Mouse (Mus musculus) adrenal gland, adult 8-10 months (tissue): Measurements from ENCODE around the gene Tbc1d2. TPM values are rescaled to one million over a fixed set of nuclear protein-coding genes. Genes with fewer than 3 reads are reported as not detected.
"Not testable (repeated sequence)": the region's sequence is repeated elsewhere in the genome, so short reads cannot be mapped to it uniquely, and the experiment has no call there.

Experiments used
- DNase-seq: peaks from one replicate; pipeline ENCODE4 v3.0.0; 2022
- total RNA-seq, 4 experiments: library from RNA; stranded (reverse); gene quantifications; 2 replicates each; pipeline ENCODE4 v1.2.4; 2022

Gene Tbc1d2
- total RNA-seq, 4 experiments from 2014 or later: 2.6 to 10.5 (median 7.0) TPM

GRCm38 (mm10) chr4:46578228-46578627 lies 71.8 kb downstream of the Tbc1d2 start:
- no peak for DNase-seq

DNA sequence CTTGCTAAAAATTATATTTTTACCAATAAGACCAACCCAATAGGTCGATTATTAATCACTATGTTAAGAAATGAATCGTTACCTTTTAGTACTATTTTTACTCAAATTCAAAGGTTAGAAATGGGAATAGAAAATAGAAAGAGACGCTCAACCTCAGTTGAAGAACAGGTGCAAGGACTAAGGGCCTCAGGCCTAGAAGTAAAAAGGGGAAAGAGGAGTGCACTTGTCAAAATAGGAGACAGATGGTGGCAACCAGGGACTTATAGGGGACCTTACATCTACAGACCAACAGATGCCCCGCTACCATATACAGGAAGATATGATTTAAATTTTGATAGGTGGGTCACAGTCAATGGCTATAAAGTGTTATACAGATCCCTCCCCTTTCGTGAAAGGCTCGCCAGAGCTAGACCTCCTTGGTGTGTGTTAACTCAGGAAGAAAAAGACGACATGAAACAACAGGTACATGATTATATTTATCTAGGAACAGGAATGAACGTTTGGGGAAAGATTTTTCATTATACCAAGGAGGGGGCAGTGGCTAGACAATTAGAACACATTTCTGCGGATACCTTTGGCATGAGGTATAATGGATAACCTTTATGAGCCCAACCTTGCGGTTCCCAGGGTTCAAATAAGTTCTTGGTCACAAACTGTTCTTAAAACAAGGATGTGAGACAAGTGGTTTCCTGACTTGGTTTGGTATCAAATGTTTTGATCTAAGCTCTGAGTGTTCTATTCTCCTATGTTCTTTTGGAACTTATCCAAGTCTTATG lies 74.3 kb downstream of the Tbc1d2 start:
- not testable (repeated sequence) for DNase-seq

- no peak for DNase-seq
These were observed 75.2 kb downstream of the Tbc1d2 start for GRCm38 (mm10) chr4:46574841-46575240.

DNA sequence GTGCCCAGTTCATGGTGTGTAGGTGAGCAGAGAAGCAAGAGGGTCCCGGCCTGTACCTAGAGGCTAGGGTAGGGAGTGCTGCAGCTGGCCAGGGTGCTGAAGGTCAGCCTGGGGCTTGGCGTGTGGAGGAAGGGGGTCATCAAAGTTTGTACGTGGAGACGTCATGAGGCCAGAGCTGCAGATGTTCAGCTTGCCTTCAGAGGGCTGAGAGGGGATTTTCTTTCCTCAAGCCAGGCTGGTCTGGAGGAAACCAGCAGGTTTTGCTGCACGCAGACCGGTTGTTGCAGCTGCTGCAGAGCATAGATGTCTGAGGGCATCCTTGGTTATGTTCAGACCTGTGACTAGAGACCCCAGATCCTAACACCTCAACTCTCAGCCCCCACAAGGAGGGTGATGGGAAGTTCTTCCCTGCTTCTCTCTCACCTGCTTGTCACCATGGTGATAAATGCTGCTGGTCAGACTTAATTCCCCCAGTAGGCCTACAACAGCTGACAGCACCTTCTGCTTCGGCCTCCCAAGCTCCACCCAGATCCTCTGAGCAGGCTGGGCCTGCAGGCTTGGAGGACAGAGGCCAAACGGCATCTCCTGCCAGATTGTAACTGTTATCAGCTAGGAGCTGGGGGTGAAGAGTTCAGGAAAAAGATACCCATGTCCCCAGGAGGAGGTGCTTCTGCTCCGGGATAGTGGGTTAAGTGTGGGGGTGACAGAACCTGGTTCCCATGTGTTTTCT lies 75.8 kb downstream of the Tbc1d2 start:
- no peak for DNase-seq

DNA sequence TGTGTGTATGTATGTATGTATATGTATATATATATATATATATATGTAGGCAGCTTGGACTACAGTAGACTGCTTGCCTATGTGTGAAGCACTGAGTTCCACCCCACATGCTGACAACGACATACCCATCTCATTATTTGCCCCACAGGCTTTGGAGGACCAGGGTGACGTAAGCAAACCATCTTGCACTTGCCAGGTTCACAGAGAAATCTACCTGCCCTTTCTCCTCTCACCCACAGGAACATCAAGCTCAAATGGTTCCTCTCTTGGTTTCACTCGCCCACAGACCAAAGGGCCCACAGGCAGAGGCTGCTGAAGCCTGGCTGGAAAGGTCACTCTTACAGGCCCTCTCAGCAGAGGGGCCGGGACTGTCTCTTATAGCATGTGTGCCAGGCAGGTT lies 77.4 kb downstream of the Tbc1d2 start:
- DNase-seq: no peak

DNA sequence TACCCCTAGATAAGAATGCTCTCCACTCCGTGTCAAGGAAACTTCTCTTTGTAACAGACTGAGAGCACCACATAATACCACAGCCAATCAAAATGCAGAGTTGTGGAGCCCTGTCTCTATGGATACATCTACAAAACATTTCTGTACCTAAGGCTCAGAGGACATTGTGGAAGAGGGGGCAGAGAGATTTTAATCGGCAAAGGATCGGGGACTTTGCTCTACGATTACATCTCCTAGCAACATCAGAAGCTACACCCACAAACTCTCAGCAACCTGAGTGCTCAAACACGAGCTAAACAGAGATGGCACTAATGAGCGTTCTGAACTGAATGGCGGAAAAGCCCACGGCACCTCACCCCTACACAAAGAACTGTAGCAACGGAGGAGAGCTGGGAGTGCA lies 78.3 kb downstream of the Tbc1d2 start:
- no peak for DNase-seq

DNA sequence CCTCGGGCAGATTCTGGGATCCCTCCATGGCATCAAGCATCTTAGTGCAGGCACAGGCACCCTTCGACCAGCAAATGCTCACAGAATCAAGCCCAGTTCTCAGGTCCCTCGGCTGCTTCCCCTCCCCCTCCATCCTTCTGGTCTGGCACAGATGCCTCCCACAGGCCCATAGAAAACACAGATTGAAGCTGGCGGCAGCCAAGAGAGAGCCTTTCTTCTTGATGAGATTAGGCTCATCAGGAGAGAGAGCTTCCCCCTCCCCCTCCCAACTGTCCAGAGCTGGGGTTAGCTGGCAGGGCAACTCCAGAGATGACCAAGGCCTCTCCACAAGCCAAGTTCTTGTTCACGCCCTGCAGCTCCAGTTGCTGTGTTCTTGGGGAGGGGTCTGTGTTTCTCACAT lies 80.3 kb downstream of the Tbc1d2 start:
- DNase-seq: no peak

- no peak for DNase-seq
These were observed 81.8 kb downstream of the Tbc1d2 start for GRCm38 (mm10) chr4:46568169-46568568.

GRCm38 (mm10) chr4:46566931-46567671 lies 82.9 kb downstream of the Tbc1d2 start:
- DNase-seq: no peak

GRCm38 (mm10) chr4:46565393-46565955 lies 84.5 kb downstream of the Tbc1d2 start:
- DNase-seq: no peak

DNA sequence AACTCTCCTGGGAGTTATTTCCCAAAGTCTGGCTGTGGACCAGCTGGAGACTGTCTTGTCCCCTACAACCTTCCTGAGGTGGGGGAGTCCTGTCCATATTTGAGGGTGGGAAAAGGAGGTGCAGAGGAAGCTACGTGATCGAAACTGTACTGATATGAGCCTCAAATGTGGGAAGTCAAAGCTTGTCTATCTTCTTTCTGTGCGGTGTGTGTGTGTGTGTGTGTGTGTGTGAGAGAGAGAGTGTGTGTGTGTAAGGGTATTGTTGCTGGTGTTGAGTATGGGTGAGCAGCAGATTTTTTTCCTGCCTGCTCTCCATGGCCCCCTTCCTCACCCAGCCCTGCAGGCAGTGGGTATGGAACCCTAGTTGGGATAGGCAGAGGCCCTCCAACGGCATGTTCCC lies 85.8 kb downstream of the Tbc1d2 start:
- no peak for DNase-seq

- DNase-seq: peak; percentile 49
These were observed 86.2 kb downstream of the Tbc1d2 start for GRCm38 (mm10) chr4:46563847-46564246.

GRCm38 (mm10) chr4:46562841-46563240 lies 87.2 kb downstream of the Tbc1d2 start:
- no peak for DNase-seq

DNA sequence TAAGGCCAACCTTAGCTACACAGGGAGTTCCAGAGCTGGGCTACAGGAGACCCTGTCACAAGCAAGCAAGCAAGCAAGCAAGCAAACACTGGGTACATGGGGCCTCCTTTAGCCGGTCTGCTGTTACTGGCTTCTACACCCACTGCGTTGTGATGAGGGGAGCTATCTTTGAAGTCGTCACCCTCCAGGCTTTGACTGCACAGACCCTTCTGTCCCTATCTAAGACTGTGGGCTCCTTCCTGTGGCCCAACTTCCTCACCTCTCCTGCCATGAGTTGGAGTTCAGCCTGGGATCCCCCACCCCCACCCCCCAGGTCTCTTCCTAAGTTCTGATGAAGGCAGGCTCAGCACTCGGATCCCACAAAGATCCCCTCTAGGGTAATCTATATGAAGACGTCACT lies 88.0 kb downstream of the Tbc1d2 start:
- no peak for DNase-seq

- DNase-seq: no peak
These were observed 89.8 kb downstream of the Tbc1d2 start for GRCm38 (mm10) chr4:46560069-46560705.

GRCm38 (mm10) chr4:46558672-46559667 lies 91.0 kb downstream of the Tbc1d2 start:
- DNase-seq: no peak

GRCm38 (mm10) chr4:46556933-46557332 lies 93.1 kb downstream of the Tbc1d2 start:
- DNase-seq: no peak

- no peak for DNase-seq
These were observed 94.2 kb downstream of the Tbc1d2 start for GRCm38 (mm10) chr4:46555762-46556161.
